Mouse (Mus musculus): ENCODE measurements around the gene H2-Q7.
"Not testable (repeated sequence)": the region's sequence is repeated elsewhere in the genome, so short reads cannot be mapped to it uniquely, and the experiment has no call there.

- not testable (repeated sequence) for TF ChIP-seq CTCF (conservative IDR thresholded peaks at IDR 0.05; ENCODE audit: insufficient read depth, insufficient read length, low read depth, low read length); POLR2A (IDR thresholded peaks at IDR 0.05; ENCODE audit: low read depth, low read length)
Observed at GRCm38 (mm10) chr17:35444510-35444909, 5.6 kb downstream of the H2-Q7 start.
